Mouse (Mus musculus) liver, embryonic 14.5 days (tissue): ENCODE data around the gene Serpinf1. TPM values are rescaled to one million over a fixed set of nuclear protein-coding genes. Genes with fewer than 3 reads are reported as not detected.

Experiments
- ATAC-seq: fragments of 200-750 bp; cut with Nextera tagmentation; 2 replicates; pipeline ENCODE4 v1.8.0; 2017; ENCODE audit warnings: moderate number of reproducible peaks, mild to moderate bottlenecking, moderate library complexity; ENCODE audit not compliant: insufficient read depth
- DNase-seq, 3 experiments: peaks; one replicate each; pipeline ENCODE4 v3.0.0-alpha.2; 2012 to 2013; ENCODE audit warnings: low read depth in 3 of 3, low spot score in 3 of 3
- H3K27ac ChIP-seq: fragments of 300-500 bp; sonication (generic); 2 replicates; pipeline ENCODE4 v1.5.1; 2014; ENCODE audit warnings: moderate library complexity, mild to moderate bottlenecking, control low read depth, inconsistent platforms
- H3K27me3 ChIP-seq: fragments of 300-500 bp; sonication (generic); 2 replicates; pipeline ENCODE4 v1.6.1; 2014; ENCODE audit warnings: mild to moderate bottlenecking, low read length, moderate library complexity; ENCODE audit not compliant: control insufficient read depth, insufficient read depth
- H3K36me3 ChIP-seq: fragments of 300-500 bp; sonication (generic); replicated peaks from 2 replicates; pipeline ENCODE4 v1.6.1; 2014; ENCODE audit warnings: low read depth; ENCODE audit not compliant: control insufficient read depth, insufficient read depth
- H3K4me1 ChIP-seq, 2 experiments: fragments of 200-500 bp in 1 of 2; fragments of 300-500 bp in 1 of 2; sonication (generic) in 1 of 2; replicated peaks; 2 replicates each; pipeline ENCODE4 v1.6.1; 2012 to 2014; ENCODE audit warnings: antibody characterized with exemption in 1 of 2, inconsistent platforms in 1 of 2, low read length in 1 of 2; ENCODE audit not compliant: control insufficient read depth in 2 of 2, insufficient read depth in 2 of 2
- H3K4me2 ChIP-seq: fragments of 300-500 bp; sonication (generic); 2 replicates; pipeline ENCODE4 v1.6.1; 2014; ENCODE audit warnings: low read depth, mild to moderate bottlenecking, control low read depth, moderate library complexity
- H3K4me3 ChIP-seq, 2 experiments: fragments of 200-500 bp in 1 of 2; fragments of 300-500 bp in 1 of 2; sonication (generic) in 1 of 2; 2 replicates each; pipeline ENCODE4 v1.5.1; 2012 to 2014; ENCODE audit warnings: low read depth in 2 of 2, low read length in 2 of 2, mild to moderate bottlenecking in 2 of 2, control low read depth in 1 of 2, inconsistent platforms in 1 of 2, moderate library complexity in 1 of 2; ENCODE audit not compliant: insufficient read depth in 1 of 2
- H3K9ac ChIP-seq: fragments of 300-500 bp; sonication (generic); replicated peaks from 2 replicates; pipeline ENCODE4 v1.6.1; 2014; ENCODE audit warnings: mild to moderate bottlenecking, control low read depth, moderate library complexity
- H3K9me3 ChIP-seq: fragments of 300-500 bp; sonication (generic); 2 replicates; pipeline ENCODE4 v1.6.1; 2016; ENCODE audit warnings: low read length, mixed read lengths; ENCODE audit not compliant: control insufficient read depth
- CTCF ChIP-seq: IDR thresholded peaks from 2 replicates; pipeline ENCODE4 v1.5.1; 2016; ENCODE audit warnings: antibody characterized with exemption, low read depth, control low read depth
- EP300 ChIP-seq: IDR thresholded peaks from 2 replicates; pipeline ENCODE4 v1.6.1; 2016; ENCODE audit warnings: antibody characterized with exemption, low read depth
- WGBS: fragments of 180-500 bp; shearing (Covaris S2); extraction: QIAGEN DNeasy Blood & Tissue Kit; methylation state at CpG from one replicate; pipeline ENCODE4 v1.1.7; 2014; ENCODE audit not compliant: insufficient replicate concordance; 5-methylcytosine and 5-hydroxymethylcytosine counted together
- polyA plus RNA-seq, 2 experiments: library from polyadenylated mRNA; depleted of rRNA in 1 of 2; stranded (reverse) in 1 of 2; unstranded in 1 of 2; fragments of >200 nt; fragmentation: Nextera tagmentation in 1 of 2; extraction: Ambion mirVana in 1 of 2; gene quantifications; 2 replicates each; pipeline versions ENCODE4 v1.2.1 to v1.2.3; 2012 to 2014

Gene Serpinf1
- polyA plus RNA-seq, 2 experiments: 104 to 145 TPM

- ATAC-seq (no peak), DNase-seq (no peak)
- H3K27ac ChIP-seq: no peak overlapping the region
- H3K9ac ChIP-seq: no peak overlapping the region
- no peaks in the 10 kb centered on the region for H3K9me3 ChIP-seq
- TF ChIP-seq CTCF: no peak
- TF ChIP-seq EP300: no peak
- H3K4me1 ChIP-seq: peaks cover 0 to 7% of the 10 kb centered on the region in 2 experiments; a peak in 2 of 4 replicates
- no peak overlapping the region for H3K4me3 ChIP-seq
- H3K4me2 ChIP-seq: no peak overlapping the region
- no peaks in the 10 kb centered on the region; the same call in 1 of the 2 replicates for H3K27me3 ChIP-seq
- WGBS: 64% methylated on average over 9 of the region's 9 CpGs
- no peaks in the 10 kb centered on the region for H3K36me3 ChIP-seq
These were observed 1.5 kb upstream of the Serpinf1 start for GRCm38 (mm10) chr11:75424033-75424432.

GRCm38 (mm10) chr11:75423091-75423490 is 590 bp upstream of the Serpinf1 start:
- Histone ChIP-seq H3K4me1 (peaks cover 0 to 6% of the 10 kb centered on the region in 2 experiments; a peak in 2 of 4 replicates), H3K9ac (no peak overlapping the region), H3K9me3 (no peaks in the 10 kb centered on the region), H3K27me3 (no peaks in the 10 kb centered on the region; the same call in 1 of the 2 replicates), H3K4me3 (no peak overlapping the region), H3K4me2 (no peak overlapping the region), H3K27ac (no peak overlapping the region), H3K36me3 (no peaks in the 10 kb centered on the region)
- DNase-seq: no peak
- no peak for ATAC-seq
- WGBS: 58% methylated on average over 3 of the region's 3 CpGs
- TF ChIP-seq EP300 (no peak), CTCF (no peak)

GRCm38 (mm10) chr11:75421375-75422012 is 1.0 kb downstream of the Serpinf1 start:
- 49% methylated on average over 6 of the region's 6 CpGs for WGBS

DNA sequence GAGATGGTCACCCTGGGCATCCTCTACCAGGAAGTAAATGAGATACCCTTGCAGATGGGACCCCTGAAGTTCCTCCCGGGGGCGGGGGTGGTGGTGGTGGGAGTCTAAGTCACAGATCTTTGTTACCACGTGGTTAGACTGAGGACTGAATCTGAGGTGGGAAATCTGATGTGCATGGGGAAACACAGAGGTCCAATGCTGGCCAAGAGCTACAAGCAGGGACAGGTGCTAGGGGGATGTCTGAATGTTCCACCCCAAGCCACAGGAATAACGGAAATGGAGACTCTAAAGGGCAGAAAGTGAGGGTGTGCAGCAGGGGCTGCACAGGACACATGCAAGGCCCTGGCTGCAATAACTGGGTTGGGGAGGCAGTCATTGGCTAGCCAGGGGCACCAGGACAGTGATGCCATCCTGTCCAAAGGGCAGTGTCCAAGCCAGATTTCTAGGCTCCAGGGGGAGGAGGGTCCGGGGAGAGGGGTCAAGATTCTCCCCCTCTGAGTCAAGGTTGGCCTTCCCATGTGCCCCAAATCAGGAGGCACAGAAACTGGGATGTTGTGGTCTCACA is 1.6 kb downstream of the Serpinf1 start:
- Histone ChIP-seq H3K4me3 (peak overlapping the region in 1 of 2 experiments; percentile 45; a peak in 1 of 4 replicates), H3K4me1 (peaks cover 0 to 6% of the 10 kb centered on the region in 2 experiments; a peak in 2 of 4 replicates), H3K9ac (no peak overlapping the region), H3K36me3 (no peaks in the 10 kb centered on the region), H3K27me3 (no peaks in the 10 kb centered on the region; the same call in 1 of the 2 replicates), H3K4me2 (peak overlapping the region; percentile 45), H3K9me3 (no peaks in the 10 kb centered on the region), H3K27ac (no peak overlapping the region)
- 44% methylated on average over 5 of the region's 5 CpGs for WGBS
- ATAC-seq (no peak), DNase-seq (no peak)
- no peak for TF ChIP-seq EP300
- no peak for TF ChIP-seq CTCF

More at GRCm38 (mm10) chr11:75421375-75422012, 1.0 kb downstream of the Serpinf1 start:
- Histone ChIP-seq H3K36me3 (no peaks in the 10 kb centered on the region), H3K9me3 (no peaks in the 10 kb centered on the region), H3K4me1 (peaks cover 0 to 6% of the 10 kb centered on the region in 2 experiments; a peak in 2 of 4 replicates), H3K4me2 (peak overlapping the region; percentile 45), H3K27ac (no peak overlapping the region), H3K27me3 (no peaks in the 10 kb centered on the region; the same call in 1 of the 2 replicates), H3K9ac (no peak overlapping the region), H3K4me3 (peak overlapping the region; percentile 45 to 47)
- DNase-seq: no peak
- TF ChIP-seq EP300: no peak
- no peak for TF ChIP-seq CTCF
- ATAC-seq: no peak

DNA sequence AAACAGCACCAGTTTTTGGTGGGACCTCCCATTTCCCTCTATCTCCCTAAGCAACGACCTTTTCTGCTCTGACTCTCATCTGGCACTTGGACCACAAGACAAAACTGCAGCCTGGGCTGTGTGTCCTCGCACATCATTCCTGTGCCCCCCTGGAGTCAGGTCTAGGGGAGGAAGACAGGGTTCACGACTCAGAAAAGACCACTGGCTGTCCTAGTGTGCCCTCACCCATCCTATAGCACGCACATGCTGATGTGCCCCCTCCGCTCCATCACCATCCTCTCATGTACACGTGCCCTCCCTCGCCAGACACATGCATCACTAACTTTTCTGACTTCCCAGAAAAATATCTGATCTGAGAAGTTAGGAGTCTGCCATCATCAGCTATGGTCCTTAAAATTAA is 2.5 kb downstream of the Serpinf1 start:
- no peak overlapping the region for H3K27ac ChIP-seq
- H3K4me3 ChIP-seq: no peak overlapping the region
- ATAC-seq: no peak
- DNase-seq: no peak
- no peaks in the 10 kb centered on the region; the same call in 1 of the 2 replicates for H3K27me3 ChIP-seq
- H3K4me1 ChIP-seq: peaks cover 0 to 6% of the 10 kb centered on the region in 2 experiments; a peak in 2 of 4 replicates
- no peaks in the 10 kb centered on the region for H3K9me3 ChIP-seq
- H3K36me3 ChIP-seq: no peaks in the 10 kb centered on the region
- no peak overlapping the region for H3K4me2 ChIP-seq
- 62% methylated on average over 7 of the region's 7 CpGs for WGBS
- H3K9ac ChIP-seq: no peak overlapping the region
- no peak for TF ChIP-seq CTCF
- no peak for TF ChIP-seq EP300
